Mouse (Mus musculus) thymus, adult 2 months (tissue): ENCODE measurements at regions not wholly inside any gene's neighbourhood (a gene's known extent, or its start where the extent isn't known, plus 50 kb on each side); places are given as distances from the start of the nearest gene placed in this dataset.

ENCODE experiments used
- CTCF ChIP-seq: fragments of 200-500 bp; IDR thresholded peaks from 2 replicates; pipeline ENCODE4 v1.5.1; 2012; ENCODE audit warnings: mild to moderate bottlenecking, control low read depth, low read length, moderate library complexity, borderline replicate concordance; ENCODE audit not compliant: control insufficient read depth, poor library complexity, insufficient read depth; ENCODE audit errors: extremely low read depth
- POLR2A ChIP-seq: fragments of 200-500 bp; IDR thresholded peaks from 2 replicates; pipeline ENCODE4 v1.6.1; 2012; ENCODE audit warnings: mild to moderate bottlenecking, low read length, control low read depth, moderate library complexity; ENCODE audit not compliant: control insufficient read depth, poor library complexity, insufficient read depth; ENCODE audit errors: extremely low read depth

GRCm38 (mm10) chrX:50549713-50550112 lies 121.4 kb upstream of the Olfr1324 start:
- TF ChIP-seq CTCF (no peak), POLR2A (no peak)
